Mouse (Mus musculus) lung, adult 2 months (tissue): ENCODE results near the gene Mapk8ip2.

Source experiments
- CTCF ChIP-seq: fragments of 200-500 bp; IDR thresholded peaks from 2 replicates; pipeline ENCODE4 v1.5.1; 2011; ENCODE audit warnings: mild to moderate bottlenecking, low read length, control low read depth; ENCODE audit not compliant: insufficient read depth
- POLR2A ChIP-seq: fragments of 200-500 bp; IDR thresholded peaks from 2 replicates; pipeline ENCODE4 v1.6.1; 2011; ENCODE audit warnings: low read depth, mild to moderate bottlenecking, control low read depth, low read length, borderline replicate concordance; ENCODE audit errors: extremely low read depth

- TF ChIP-seq CTCF = no peak
- no peak for TF ChIP-seq POLR2A
These were observed 8.5 kb downstream of the Mapk8ip2 start for GRCm38 (mm10) chr15:89462176-89462575.
